Mouse (Mus musculus): ENCODE data around the gene Smo. TPM values are rescaled to one million over a fixed set of nuclear protein-coding genes. Genes with fewer than 3 reads are reported as not detected.

Smo gene
- total and polyA plus RNA-seq, 3 experiments: 41.3 to 72.3 (median 46.1) TPM

DNA sequence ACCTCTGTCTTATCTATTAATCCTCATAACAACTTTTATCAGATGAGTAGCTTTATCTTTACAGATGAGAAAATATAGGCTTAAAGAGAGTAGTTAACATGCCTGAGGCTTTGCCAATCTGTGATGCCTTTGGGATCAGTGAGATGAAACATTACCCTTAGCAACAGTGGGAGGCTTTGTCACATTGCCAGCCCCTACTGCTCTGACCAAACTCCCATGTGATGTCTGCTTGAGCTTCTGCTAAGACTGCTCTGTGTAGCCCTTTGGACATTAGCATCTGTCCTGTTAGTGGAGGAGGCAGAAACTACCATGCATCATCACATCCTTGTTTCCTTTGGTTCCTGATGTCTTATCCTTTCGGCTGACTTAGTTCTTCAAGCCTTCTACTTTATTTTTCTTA lies 40.3 kb downstream of the Smo start:
- no peak for DNase-seq

DNA sequence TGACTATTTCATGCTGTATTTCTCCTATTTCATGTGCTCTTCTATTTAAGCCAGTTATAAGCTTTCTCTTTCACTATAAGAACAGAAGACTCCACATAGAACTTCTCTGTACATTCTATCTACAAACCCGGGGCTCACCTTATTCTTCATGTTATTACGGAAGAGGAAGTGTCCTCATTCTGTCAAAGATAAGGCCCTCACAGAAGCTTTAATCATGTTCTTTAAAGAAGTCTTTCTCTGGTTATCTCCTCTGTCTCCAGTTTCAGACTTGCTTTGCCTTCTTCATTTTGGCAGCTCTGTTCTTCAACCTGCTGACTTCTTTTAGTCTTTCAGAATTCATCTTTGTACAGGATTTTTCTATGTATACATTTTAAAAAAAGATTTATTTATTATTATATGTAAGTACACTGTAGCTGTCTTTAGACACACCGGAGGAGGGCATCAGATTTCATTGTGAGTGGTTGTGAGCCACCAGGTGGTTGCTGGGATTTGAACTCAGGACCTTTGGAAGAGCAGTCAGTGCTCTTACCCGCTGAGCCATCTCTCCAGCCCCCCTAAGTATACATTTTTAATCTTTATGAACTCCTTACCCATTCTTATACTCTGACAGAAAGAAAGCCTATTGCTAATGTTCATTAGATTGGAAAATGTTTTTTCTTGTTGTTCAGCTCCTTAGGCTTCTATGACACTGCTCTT lies 41.4 kb downstream of the Smo start:
- DNase-seq: no peak

DNA sequence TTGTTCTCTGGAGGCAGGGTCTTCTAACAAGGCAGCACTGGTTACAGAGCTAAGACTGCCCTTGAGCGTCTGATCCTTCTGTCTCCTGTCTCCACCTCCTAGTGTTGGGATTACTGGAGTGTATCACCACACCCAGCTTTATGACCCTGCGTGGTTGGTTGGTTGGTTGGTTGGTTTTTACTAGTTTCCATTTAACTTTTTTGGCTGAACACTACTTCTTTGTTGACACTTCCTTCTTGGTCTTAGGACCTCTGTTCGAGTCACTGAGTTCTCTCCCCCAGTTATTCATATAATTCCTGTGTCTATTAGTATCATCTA lies 41.9 kb downstream of the Smo start:
- no peak for DNase-seq

DNA sequence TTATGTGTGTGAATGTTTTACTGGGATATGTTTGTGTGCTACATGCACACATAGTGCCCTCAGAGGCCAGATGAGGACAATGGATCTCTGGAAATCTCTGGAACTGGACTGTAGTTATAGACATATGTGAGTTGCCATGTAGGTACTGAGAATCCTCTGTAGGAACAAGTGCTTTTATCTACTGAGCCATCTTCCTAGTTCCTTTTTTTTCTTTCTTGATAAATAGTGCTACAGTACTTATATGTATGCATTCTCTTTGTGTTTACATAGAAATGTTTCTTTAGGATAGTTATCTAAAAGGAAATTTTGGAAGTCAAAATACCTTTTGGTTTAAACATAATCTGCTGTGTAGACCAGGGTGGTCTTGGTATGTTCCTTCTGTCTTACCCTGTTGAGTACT lies 44.8 kb downstream of the Smo start:
- DNase-seq: no peak

DNA sequence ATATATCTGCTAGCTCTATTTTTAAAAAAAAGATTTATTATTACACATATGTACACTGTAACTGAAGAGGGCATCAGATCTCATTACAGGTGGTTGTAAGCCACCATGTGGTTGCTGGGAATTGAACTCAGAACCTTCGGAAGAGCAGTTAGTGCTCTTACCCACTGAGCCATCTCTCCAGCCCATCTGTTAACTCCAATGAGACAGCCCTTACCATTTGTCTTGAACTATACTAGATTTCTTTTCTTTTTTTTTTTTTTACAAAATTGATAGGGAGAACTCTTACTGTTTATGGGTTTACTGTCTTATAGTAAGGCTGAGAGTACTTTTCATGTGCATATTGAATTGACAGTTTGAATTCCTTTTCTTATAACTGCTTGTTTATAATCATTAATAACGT lies 45.3 kb downstream of the Smo start:
- no peak for DNase-seq

DNA sequence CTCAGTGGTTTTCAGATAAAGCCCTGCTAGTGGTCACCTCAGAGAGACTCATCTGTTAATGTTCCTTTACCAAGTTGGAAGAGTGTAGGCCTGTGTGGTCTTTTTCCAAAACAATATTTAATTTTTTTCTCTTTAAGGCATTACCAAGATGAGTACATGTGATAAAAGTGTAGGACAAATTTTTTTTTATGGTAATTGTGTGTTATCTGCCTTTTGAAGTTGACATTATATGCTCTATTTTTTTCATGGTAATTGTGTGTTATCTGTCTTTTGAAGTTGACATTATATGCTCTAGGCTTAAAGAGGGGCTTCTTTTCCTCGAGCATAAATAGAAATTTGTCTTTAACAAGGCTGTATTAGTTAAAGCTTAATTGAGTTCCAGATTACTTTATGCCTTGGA lies 46.9 kb downstream of the Smo start:
- DNase-seq: no peak

DNA sequence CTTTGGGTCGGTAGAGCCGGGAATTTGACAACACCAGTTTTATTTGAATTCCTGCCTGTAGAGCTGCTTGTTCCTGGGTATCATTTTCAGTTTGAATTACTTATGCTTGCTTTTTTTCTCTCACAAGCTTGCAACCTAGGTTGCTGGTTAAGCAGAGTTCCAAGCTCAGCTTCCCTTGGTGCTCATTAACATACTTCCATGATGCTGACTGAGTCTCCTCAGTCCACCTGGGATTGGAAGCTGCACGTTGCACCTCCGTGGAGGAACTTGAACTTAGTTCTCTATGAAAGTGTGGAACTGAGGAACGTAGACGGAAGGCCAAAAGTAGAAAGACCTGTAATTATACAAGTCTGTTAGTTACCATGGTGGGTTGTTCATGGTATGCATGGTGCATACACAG lies 48.7 kb downstream of the Smo start:
- DNase-seq: no peak

DNA sequence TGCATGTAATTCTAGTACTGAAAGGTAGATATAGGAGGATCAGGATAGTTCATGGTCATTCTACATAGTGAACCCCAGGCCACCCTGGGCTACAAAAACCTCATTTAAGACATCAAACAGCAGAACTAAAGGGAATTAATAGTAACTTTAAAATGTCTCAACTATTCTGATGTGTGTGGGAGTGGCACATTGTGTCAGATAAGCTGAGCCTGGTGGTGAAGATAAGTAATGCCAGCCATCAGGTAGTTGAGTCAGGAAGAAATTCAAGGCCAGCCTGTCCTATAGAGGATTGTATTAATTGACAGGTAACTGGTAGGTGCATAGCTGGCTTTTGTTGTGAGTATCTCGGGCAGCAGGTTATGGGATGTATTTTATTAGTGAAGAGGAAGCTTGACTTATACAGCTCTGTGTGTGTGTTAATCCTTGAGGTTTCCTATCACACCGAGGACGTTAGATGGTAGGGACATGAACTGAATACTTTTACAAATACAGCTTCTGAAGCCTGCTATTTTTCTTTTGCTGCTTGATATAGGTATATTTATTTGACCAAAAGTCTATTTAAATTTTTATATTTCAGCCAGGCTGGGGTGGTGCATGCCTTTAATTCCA lies 49.2 kb downstream of the Smo start:
- DNase-seq: no peak

DNA sequence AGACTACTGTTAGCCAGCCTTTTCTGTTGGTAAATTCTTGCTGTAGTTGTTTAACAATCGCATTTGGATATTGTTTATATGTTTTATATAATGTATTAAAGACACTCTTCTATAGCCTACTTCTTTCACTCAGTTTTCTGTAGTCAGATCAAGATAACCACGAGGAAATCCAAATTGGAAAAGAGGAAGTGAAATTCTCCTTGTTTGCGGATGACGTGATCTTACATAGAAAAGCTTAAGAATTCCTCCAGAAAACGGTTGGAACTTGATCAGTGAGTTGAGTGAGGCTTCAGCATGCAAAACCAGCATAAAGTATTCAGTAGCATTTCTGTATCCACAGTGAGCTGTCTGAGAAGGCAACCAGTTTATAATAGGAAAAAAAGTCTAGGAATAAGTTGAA lies 50.5 kb downstream of the Smo start:
- no peak for DNase-seq

DNA sequence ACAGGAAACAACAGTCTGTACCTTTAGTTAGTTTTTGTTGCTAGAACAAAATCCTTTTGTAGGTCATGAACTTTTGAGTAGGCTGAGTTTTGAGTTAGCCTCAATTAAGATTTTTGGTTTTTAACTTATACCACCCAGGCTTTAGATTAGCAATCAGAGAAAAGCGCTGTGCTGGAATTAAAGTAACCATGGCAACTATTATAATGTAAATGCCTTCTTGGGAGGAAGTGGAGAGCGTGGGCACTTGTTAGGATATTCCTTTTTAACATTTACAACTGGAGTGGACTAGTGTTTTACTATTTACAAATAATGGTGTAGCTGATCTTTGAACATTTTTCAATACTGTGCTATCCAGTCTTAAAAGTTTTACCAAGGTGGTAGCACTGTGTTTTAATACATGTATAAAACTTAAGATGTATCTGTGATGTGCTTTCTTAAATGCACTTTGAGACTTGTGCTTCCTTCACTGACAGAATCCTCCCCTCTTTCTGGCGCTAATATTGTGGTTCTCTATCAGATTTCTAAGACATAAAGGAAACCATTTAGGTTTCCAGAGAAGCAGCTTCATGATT lies 53.6 kb downstream of the Smo start:
- no peak for DNase-seq

DNA sequence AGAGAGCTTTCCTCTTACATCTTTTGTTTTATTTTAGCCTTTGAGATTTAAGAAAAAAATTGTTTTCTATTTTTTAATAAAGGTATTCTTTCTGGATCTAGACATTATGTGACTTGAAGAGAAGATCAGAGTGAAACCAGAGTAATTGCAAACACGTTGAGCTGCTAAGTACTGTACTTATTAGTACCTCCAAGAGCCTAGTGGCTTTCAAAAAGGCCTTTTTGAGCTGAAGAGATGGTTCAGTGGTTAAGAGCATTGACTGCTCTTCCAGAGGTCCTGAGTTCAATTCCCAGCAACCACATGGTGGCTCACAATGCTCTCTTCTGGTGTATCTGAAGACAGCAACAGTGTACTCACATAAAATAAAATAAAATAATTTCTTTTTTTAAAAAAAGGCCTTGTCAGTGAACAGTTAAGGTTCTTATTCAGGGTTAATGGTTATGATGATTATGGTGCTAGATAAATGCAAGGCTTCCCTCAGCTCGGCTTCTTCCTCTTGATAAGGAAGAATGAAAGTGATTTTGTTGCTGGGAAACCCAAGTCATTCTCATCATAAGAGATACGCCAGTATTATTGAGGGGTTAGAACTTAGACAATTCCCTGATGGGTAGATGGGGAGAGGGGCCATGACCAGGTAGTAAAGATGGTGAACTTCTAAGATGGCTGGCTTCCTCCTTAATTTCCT lies 54.9 kb downstream of the Smo start:
- DNase-seq: no peak

DNA sequence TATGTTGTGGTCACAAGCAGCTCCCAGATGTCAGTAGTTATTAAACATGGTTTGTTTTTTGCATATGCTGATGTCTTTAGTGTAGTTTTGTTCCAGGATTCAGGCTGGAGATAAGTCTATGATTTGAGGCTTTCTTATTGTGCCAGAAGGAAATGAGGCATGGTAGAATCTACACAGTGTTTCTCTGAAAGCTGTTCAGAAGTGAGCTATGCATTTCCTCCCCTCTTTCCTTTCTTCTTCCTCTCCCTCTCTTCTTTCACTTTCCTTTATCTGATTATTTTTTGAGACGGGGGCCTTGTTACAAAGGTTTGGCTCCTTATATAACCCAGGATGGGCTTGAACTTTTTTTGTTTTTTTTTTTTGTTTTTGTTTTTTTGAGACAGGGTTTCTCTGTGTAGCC lies 58.2 kb downstream of the Smo start:
- DNase-seq: no peak

DNA sequence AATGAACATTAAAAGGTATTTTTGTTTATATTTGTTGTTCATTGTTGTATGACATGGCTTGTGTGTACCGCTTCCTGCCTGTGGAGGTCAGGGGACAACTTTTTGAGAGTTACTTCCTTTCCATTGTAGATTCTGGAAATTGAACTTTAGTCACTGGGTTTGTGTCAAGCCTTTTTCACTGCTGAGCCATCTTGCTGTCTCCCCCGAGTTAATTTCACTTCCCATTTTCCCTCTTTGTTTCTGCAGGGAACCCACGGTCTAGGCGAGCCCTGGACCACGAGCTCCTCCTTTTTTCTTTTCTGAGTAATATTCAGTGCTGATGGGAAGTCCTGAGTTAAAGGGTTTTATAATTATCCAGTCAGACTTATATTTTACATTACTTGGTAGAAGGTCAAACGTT lies 59.3 kb downstream of the Smo start:
- no peak for DNase-seq

DNA sequence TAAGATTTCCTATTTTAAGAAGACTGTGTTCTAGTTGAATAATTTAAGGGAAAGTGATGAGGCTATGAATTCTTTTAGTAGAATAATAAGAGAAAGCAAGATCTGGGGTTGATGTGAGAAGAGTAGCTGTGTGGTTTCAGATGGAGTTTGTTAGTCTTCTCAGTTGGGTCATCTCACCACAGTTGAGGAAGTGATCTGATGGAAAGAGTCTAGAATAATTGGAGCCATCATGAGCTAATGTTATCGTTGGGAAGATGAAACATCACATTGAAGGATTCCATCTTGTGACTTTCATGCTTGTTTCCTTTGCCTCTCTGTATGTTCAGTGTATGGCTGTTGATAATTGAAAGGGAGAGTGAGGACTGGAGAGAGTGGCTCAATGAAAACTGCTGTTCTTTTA lies 67.7 kb downstream of the Smo start:
- DNase-seq: no peak

DNA sequence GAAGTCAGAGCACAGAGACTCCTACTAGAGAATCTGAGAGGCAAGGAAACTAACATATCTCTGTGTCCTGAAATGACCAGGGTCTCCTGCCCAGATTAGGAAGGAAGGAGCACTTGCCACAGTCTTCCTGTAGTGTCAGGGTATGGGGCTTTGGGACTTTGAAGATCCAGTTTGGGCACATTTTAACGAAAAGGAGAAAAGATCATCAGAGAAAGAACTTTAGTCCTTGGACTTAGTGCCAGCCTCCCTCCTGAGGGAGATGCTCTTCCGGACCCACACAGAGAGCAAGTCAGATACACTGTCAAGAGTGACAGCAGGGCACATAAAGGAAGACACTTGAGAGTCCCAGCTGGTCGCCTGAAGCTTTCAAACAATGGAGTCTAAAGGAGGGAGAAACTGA lies 68.7 kb downstream of the Smo start:
- no peak for DNase-seq

DNA sequence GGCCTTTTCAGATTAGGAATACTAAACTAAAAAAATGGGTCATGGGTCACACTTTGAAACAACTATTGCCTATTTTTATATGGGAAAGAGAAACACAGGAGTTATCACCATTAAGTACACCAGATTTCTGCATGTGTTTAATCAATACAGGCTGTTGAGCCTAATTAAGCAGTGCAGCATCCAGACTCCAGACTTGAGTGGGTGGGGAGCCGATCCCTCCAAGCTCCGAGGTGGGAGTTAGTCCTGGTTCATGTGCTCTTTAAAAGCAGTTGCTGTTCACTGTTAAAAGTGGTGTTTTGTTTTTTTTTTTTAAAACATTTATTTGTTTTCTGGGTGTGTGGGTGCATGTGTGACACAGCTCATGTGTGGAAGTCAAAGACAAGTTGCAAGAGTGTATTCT lies 70.1 kb downstream of the Smo start:
- no peak for DNase-seq

Other genes starting within 250 kb of the Smo start
- gene Kcp, start 227.6 kb upstream of the Smo start, total RNA-seq (2021): 1 to 10 TPM; 1.9 to 2.1 TPM
- gene Kcp, start 227.6 kb upstream of the Smo start, polyA plus RNA-seq (2012; rRNA removed): 6.6 and 8.3 TPM in 2 replicates
- 1 to 10 TPM; 4.9 to 6.6 TPM for gene Irf5, start 208.9 kb upstream of the Smo start, total RNA-seq (2021)
- 15.0 and 15.1 TPM in 2 replicates for gene Irf5, start 208.9 kb upstream of the Smo start, polyA plus RNA-seq (2012; rRNA removed)
- 10 to 100 TPM; 46.3 to 62.8 TPM for gene Tnpo3, start 125.6 kb upstream of the Smo start, total RNA-seq (2021)
- 58.6 and 66.8 TPM in 2 replicates for gene Tnpo3, start 125.6 kb upstream of the Smo start, polyA plus RNA-seq (2012; rRNA removed)
- gene Tspan33, start 41.3 kb upstream of the Smo start, total RNA-seq (2021): 1 to 10 TPM; 2.2 to 2.5 TPM
- gene Tspan33, start 41.3 kb upstream of the Smo start, polyA plus RNA-seq (2012; rRNA removed): 1.2 and 1.5 TPM in 2 replicates
- 100 to 1,000 TPM in 1 of 2 experiments, 10 to 100 TPM in 1; 72.4 to 344 TPM for gene Ahcyl2, start 32.5 kb downstream of the Smo start, total RNA-seq (2021)
- gene Ahcyl2, start 32.5 kb downstream of the Smo start, polyA plus RNA-seq (2012; rRNA removed): 48.4 and 104 TPM in 2 replicates
- gene Strip2, start 181.5 kb downstream of the Smo start, total RNA-seq (2021): 1 to 10 TPM; 1.1 to 1.7 TPM
- 0.22 and 0.31 TPM in 2 replicates for gene Strip2, start 181.5 kb downstream of the Smo start, polyA plus RNA-seq (2012; rRNA removed)